Mouse (Mus musculus) left cerebral cortex, postnatal 25 days (tissue): ENCODE measurements around the gene Atf3. TPM values are rescaled to one million over a fixed set of nuclear protein-coding genes. Genes with fewer than 3 reads are reported as not detected.
A peak's percentile ranks its signal among the peaks of the same experiment; 100 is the strongest.

Experiments
- DNase-seq, 2 experiments: peaks; one replicate each; pipeline ENCODE4 v3.0.0; 2022; ENCODE audit warnings: low spot score in 2 of 2, mixed read lengths in 1 of 2
- intact Hi-C: fragments of 180-260 bp; cut with DNase I; formaldehyde crosslinking; loops from one replicate; pipeline ENCODE4 v1.15.1; 2025
- total RNA-seq, 2 experiments: library from RNA; stranded (reverse); gene quantifications; 2 replicates each; pipeline ENCODE4 v1.2.3; 2021

Atf3 gene
- 1 to 10 TPM in 1 of 2 experiments, under 1 TPM in 1; 0.53 to 1.4 TPM for total RNA-seq

GRCm38 (mm10) chr1:191217939-191218338 lies at the start of gene Atf3:
Atf3 (minus strand) TSS chr1:191218039.
- intact Hi-C loops = no loop called here
- DNase-seq = no peak

DNA sequence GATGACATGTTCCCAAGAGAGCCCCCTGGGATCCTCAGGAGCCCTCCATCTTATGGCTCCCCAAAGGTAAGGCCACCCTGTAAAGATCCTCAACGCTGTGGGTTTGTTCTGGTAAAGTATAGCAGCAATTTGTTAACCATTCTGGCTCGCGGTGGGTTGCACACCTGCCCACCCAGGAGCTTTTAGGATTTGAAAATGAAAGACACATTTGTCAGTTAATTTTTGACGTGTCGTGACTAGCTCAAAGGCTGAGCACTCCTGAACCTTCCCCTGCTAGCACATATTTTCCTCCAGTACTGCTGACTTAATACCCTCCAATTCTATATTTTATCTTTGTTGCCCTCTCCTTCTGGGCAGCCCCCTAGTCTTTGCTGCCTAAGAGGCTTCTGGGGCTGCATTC lies 49.3 kb upstream of the Atf3 start:
- no peak for DNase-seq
- intact Hi-C loops = no loop called here

- intact Hi-C loops = no loop called here
Observed at GRCm38 (mm10) chr1:191263471-191263870, 45.6 kb upstream of the Atf3 start.

DNA sequence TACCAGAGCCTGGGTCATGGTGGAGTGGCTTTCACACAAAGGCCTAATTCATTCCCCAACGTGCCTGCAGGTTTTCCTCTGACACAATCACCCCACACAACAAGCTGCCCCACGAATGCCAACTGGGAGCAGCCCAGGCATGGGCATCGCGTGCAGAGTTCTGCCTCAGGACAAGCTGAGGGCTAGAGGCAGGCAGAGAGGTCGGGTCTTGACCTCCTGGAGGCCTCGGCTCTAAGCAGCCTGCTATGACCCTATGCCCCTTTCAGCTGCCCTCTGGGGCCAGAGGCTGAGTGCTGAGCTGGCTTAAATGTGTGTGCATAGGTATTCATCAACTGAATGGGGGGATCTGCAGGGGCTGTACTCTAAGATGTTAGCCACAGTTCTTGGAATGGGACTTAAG lies 44.0 kb upstream of the Atf3 start:
- no peak for DNase-seq
- intact Hi-C loops = no loop called here

More at GRCm38 (mm10) chr1:191263471-191263870, 45.6 kb upstream of the Atf3 start:
- no peak for DNase-seq

DNA sequence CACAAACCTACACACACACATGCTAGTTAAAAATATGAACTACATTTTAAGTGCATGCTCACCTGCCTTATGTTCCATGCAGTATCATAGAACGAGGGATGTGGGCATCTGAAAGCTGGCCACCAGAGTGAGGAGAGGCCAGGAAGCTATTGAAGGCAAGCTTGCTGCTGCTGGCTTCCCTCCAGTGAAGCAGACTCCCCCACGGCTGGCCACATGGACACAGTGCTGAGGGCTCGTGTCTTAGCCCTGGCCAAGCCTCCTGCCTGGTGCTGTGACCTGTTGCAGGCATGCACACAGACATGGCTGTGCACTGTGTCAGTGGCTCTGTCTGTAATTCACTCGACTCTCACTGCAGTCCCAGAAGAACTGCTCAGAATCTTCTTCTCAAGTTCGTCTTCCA lies 41.8 kb upstream of the Atf3 start:
- intact Hi-C loops = no loop called here
- DNase-seq = no peak

DNA sequence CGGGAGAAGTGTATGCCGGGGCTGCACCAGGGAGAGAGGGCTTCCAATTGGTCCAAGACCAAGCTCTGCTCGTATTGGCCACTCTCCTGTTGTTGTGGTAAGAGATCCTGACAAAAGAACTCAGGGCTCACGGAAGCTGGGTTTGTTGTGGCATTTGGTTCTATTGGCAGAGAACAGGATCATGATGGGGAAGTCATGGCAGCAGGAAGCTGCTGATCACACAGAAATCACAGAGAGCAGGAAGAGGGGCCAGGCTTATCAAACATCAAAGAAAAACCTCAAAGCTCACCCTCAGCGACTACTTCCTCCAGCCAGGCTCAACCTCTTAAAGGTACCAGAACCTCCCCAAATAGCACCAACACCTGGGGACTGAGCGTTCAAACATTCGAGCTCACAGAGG lies 41.3 kb upstream of the Atf3 start:
- intact Hi-C loops = no loop called here
- peak in 1 of 2 experiments; percentile 3 for DNase-seq

- DNase-seq = peak in 1 of 2 experiments; percentile 19
- intact Hi-C loops = no loop called here
Observed at GRCm38 (mm10) chr1:191258521-191258920, 40.7 kb upstream of the Atf3 start.

GRCm38 (mm10) chr1:191257981-191258380 lies 40.1 kb upstream of the Atf3 start:
- DNase-seq = no peak
- intact Hi-C loops = no loop called here

DNA sequence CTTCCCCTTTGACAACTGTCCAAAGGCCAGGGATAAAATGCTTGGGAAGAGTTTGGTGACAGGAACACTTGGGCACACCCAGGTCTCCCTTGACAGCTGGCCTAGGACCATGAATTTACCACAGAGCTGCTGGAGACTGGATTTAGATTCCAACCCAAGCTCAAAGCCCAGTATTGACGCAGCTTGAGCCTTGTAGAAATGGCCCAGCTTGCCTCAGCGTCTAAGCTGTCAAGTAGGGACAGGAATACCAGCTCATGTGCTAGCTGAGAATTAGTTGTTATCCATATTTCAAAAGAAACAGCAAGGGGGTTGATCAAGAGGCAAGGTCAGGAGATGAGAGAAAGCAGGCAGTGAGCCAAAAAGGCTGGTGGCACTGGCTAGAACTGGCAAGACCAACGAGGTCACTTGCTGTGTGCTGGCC lies 39.5 kb upstream of the Atf3 start:
- intact Hi-C loops = no loop called here

DNA sequence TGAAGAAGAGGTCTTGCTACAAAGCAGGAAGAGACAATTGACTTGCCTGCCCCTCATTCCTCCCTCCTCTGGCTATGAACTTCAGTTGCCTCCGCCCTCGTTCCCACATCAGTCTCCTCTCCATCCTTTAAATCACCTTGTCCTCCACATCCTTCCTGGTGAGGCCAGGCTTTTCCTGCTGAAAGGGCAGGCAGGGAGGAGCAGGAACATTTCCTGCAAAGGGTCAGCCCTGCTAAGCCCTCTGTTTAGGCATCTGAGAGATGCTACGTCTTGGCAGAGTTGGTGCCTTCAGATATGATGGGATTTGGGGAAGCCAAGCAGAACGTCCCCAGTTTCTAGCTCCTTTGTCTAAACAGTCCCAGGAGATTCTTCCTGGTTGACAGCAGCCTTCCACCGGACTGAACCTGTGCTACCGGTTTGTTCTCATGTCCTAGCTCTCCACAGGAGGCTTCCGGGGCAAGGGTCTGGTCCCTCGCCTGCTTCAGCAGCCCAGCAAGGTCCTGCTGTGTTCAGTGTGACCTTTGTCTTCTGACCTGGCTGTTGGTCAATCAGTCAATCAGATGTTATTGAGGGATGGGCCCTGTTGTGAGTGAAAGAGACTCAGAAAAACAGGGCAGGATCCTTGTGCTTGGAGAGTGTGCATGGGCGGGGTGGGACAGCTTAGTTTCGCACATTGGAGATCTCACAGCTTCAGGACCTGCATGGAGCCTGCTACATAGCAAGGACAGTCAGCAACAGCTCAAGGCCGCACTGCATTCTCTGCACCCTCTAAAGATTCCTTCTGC lies 38.9 kb upstream of the Atf3 start:
- intact Hi-C loops = no loop called here
- no peak for DNase-seq

More for the DNA sequence above, 39.5 kb upstream of the Atf3 start:
- no peak for DNase-seq

GRCm38 (mm10) chr1:191256134-191256533 lies 38.3 kb upstream of the Atf3 start:
- intact Hi-C loops = no loop called here
- no peak for DNase-seq

DNA sequence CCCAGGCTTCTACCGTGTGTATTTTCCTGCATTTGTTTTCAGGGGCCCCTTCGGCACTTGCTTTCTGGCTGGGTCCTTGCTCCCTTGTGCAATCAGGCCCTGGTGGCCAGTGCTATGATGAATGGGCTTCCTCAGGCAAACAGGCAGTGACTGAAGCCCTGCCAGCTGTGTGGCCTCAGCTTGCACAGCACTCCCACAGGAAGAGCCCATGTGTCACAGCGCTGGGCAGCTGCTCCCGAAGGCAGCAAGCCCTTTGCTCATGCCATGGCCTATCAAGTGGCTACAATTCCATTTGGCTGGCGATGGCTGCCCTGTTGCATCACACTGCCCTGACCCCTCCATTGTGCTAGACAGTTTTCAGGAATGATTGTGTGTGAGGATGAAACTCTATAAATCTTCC lies 36.6 kb upstream of the Atf3 start:
- intact Hi-C loops = no loop called here
- DNase-seq = peak in 1 of 2 experiments; percentile 5

- intact Hi-C loops = no loop called here
- DNase-seq = no peak
Observed at GRCm38 (mm10) chr1:191253636-191254035, 35.8 kb upstream of the Atf3 start.

DNA sequence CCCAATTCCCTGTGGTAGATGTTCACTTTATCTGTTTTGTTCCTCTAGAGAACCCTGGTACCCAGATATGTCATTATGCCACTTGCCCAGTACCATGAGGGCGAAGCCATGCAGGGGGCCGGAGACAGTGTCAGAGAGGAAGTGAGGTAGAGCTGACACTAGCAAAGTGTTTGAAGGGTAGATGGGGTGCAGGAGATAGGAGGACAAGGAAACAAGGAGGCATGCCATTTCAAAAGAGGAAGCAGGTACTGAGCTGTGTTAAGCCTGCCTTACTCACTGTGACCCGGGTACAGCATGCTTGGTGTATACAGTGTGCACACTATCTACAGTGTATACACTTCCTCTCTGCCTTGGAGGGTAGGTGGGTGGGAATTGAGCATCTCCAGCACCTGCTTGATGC lies 32.1 kb upstream of the Atf3 start:
- intact Hi-C loops = no loop called here
- DNase-seq = no peak

DNA sequence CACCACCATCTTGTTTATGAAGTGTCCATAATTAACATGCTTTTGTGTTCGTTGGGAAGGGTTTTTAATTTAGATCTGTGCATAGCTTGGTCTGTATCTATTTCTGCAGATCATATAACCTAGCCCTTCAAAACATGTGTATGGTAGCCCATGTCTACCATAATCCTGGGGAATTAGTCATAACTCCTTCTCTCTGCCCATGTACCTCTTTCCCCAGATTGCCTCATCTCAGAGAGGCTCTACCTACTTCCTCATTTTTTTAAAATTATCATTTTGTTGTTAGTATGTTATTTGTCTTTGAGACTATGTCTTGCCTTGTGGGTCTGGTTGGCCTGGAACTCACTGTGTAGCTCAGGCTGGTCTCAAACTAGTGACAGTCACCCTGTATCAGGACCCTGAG lies 30.6 kb upstream of the Atf3 start:
- DNase-seq = no peak
- intact Hi-C loops = no loop called here

- no peak for DNase-seq
- intact Hi-C loops = no loop called here
Observed at GRCm38 (mm10) chr1:191247561-191247960, 29.7 kb upstream of the Atf3 start.

DNA sequence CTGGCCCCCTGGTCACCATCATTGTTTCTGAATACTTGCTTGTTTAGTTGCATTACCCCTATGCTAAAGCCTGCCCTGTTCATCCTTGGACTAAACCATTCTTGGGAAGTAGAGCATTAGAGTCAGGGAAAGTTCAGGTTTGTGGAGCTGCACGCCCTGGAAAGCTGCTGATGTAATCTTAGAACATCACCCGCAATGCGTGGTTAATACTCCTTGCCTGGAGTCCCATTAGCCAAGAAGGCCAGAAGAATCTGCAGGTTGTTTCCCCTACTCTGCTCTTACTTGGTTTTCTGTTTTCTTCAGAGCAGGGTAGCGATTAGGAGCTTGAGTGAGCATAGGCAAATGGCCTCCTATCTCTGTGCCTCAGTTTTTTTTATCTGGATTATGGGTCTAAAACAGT lies 26.0 kb upstream of the Atf3 start:
- intact Hi-C loops = no loop called here
- no peak for DNase-seq

GRCm38 (mm10) chr1:191242065-191242698 lies 24.3 kb upstream of the Atf3 start:
- intact Hi-C loops = no loop called here
- DNase-seq = peak in 1 of 2 experiments; percentile 15

DNA sequence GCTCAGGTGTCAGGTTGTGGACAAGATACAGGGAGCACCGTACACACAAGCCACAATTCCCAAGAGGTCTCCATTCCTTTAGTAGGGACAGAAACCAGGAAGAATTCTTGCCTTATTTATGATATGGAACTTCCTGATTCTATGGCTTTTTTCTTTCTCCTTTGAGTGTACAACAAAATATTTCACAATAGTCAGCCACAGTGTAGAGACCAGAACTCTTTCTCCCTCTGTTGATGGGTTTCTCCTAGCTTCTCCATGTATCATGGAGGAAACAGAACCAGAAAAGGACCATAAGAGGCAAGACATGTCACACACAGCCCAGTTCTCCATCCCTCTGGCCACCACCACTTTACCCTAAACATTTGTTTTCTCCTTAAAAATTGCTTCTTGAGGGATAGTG lies 23.7 kb upstream of the Atf3 start:
- no peak for DNase-seq
- intact Hi-C loops = no loop called here

- no peak for DNase-seq
- intact Hi-C loops = no loop called here
Observed at GRCm38 (mm10) chr1:191239602-191240001, 21.8 kb upstream of the Atf3 start.
